Mouse (Mus musculus): ENCODE data around the gene Armc8. TPM values are rescaled to one million over a fixed set of nuclear protein-coding genes. Genes with fewer than 3 reads are reported as not detected.

The Armc8 gene
- total and polyA plus RNA-seq, 2 experiments from 2014 or later: 18.5 to 22.5 TPM

DNA sequence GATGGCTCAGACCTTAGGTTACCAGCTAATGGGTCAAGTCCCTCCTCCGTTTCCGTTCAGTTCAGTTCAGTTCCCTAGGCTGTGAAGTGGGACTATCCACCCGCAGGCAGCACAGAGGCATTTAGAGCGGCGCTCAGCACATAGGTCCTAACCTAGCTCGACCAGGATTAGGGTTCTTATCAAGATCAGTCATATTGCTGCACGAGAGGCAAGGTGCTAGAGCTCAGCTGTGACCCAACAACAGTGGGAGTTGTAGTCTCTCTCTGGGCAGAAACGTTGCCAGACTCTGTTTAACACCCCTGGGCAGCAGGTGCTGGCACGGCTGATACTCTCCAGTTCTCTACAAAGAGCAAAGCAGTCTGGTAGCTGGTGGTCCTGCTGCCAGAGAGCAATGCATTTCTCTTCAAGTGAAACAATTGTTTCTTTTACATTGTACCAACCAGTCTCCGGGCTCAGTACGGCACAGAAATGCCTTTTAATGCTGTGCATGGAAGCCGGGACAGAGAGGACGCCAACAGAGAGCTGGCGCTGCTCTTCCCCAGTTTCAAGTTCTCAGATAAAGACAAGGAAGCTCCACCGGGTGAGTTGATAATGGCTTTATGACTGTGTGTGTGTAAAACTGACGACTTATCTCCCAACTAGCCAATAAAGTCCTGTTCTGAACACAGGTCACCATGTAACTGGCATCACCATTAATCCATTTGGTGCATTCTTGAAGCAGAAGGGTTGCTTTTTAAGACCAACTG is 98.2 kb downstream of the Armc8 start:
- no peak overlapping the region for H3K4me2 ChIP-seq (ENCODE audit: low read depth, low read length)
- no peaks in the 10 kb centered on the region for H3K9me3 ChIP-seq (replicated peaks; ENCODE audit: control insufficient read depth, low read length)
- WGBS: 49% methylated on average over 16 of the region's 16 CpGs

DNA sequence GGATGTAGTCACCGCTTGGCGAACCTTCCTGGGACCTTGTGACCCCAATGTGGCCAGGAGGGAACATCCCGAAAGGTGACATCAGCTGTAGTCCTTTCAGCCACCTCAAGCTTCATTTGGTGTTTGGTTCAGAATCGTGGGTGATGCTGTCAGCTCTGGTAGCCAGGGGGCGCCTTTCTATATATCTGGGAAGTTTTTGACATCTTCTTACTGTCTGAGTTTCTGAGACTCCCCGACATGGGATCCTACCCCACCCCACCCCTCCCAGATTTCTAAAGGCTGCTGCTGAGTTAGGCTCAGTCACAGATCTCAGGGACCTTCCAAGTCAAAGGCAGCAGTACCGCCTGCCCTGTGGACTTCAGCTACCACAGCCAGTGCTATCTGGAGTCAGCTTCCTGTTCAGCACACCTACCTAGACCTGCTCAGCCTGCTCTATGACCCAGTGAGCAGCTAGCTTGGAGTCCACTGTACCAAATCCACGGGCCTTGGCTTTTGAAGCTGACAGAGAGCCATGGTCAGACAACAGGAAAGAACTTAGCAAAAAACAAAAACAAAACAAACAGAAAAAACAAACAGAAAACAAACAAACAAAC is 98.9 kb downstream of the Armc8 start:
- no peak for DNase-seq (ENCODE audit: low spot score)

More for the DNA sequence above, 98.2 kb downstream of the Armc8 start:
- no peak for DNase-seq (ENCODE audit: low spot score)
- no peak overlapping the region for H3K27ac ChIP-seq (ENCODE audit: low read depth)
- no peak; the same call in 1 of the 2 replicates for ATAC-seq (ENCODE audit: insufficient read depth, low read depth)
- H3K4me3 ChIP-seq (ENCODE audit: low read depth, low read length): no peak overlapping the region
- peaks cover 9% of the 10 kb centered on the region; the same call in 1 of the 2 replicates for H3K36me3 ChIP-seq (replicated peaks; ENCODE audit: control insufficient read depth, insufficient read depth, low read length)
- no peaks in the 10 kb centered on the region for H3K27me3 ChIP-seq (ENCODE audit: control insufficient read depth, insufficient read depth, low read length)
- no peak overlapping the region for H3K9ac ChIP-seq (replicated peaks; ENCODE audit: low read depth, low read length)
- H3K4me1 ChIP-seq (ENCODE audit: control insufficient read depth, insufficient read depth): no peaks in the 10 kb centered on the region
- TF ChIP-seq EP300 (IDR thresholded peaks at IDR 0.05; ENCODE audit: low read depth): no peak
- no peak for TF ChIP-seq CTCF (IDR thresholded peaks at IDR 0.05; ENCODE audit: low read depth)

DNA sequence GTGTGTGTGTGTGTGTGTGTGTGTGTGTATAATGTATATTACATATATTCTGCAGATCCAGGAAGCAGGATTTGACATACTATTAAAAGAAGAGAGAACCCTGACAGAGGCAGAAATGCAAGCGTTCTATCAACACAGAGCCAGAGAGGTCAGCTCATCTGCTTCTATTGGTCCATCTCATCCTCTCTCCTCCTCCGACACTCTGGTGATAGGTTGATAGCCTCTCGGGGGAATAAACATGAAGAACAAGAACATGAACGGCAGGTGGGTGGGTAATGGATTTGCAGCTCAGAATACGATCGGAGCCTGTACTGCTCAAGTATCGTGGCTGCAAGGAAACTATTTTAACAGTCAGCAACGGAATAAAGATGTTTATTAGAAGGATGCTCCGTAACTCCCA is 100.1 kb downstream of the Armc8 start:
- no peaks in the 10 kb centered on the region for H3K4me1 ChIP-seq (ENCODE audit: control insufficient read depth, insufficient read depth)
- H3K36me3 ChIP-seq (replicated peaks; ENCODE audit: control insufficient read depth, insufficient read depth, low read length): no peaks in the 10 kb centered on the region
- no peak overlapping the region for H3K27ac ChIP-seq (ENCODE audit: low read depth)
- DNase-seq (ENCODE audit: low spot score) (no peak), ATAC-seq (ENCODE audit: insufficient read depth, low read depth) (no peak)
- no peak overlapping the region for H3K9ac ChIP-seq (replicated peaks; ENCODE audit: low read depth, low read length)
- 81% methylated on average over 9 of the region's 9 CpGs for whole genome bisulfite sequencing
- TF ChIP-seq CTCF (IDR thresholded peaks at IDR 0.05; ENCODE audit: low read depth): no peak
- no peak for TF ChIP-seq EP300 (IDR thresholded peaks at IDR 0.05; ENCODE audit: low read depth)
- no peak overlapping the region for H3K4me2 ChIP-seq (ENCODE audit: low read depth, low read length)
- H3K9me3 ChIP-seq (replicated peaks; ENCODE audit: control insufficient read depth, low read length): no peaks in the 10 kb centered on the region
- no peak overlapping the region for H3K4me3 ChIP-seq (ENCODE audit: low read depth, low read length)
- H3K27me3 ChIP-seq (ENCODE audit: control insufficient read depth, insufficient read depth, low read length): no peaks in the 10 kb centered on the region

More for the DNA sequence above, 98.9 kb downstream of the Armc8 start:
- WGBS: 62% methylated on average over 8 of the region's 8 CpGs
- Histone ChIP-seq H3K4me1 (ENCODE audit: control insufficient read depth, insufficient read depth) (no peaks in the 10 kb centered on the region), H3K36me3 (replicated peaks; ENCODE audit: control insufficient read depth, insufficient read depth, low read length) (0 out of 2 replicates have a peak, but pooled peaks cover 2% of the 10 kb centered on the region), H3K4me2 (ENCODE audit: low read depth, low read length) (no peak overlapping the region), H3K9ac (replicated peaks; ENCODE audit: low read depth, low read length) (no peak overlapping the region), H3K27me3 (ENCODE audit: control insufficient read depth, insufficient read depth, low read length) (no peaks in the 10 kb centered on the region), H3K9me3 (replicated peaks; ENCODE audit: control insufficient read depth, low read length) (no peaks in the 10 kb centered on the region), H3K4me3 (ENCODE audit: low read depth, low read length) (no peak overlapping the region), H3K27ac (ENCODE audit: low read depth) (no peak overlapping the region)
- TF ChIP-seq EP300 (IDR thresholded peaks at IDR 0.05; ENCODE audit: low read depth) (no peak), CTCF (IDR thresholded peaks at IDR 0.05; ENCODE audit: low read depth) (no peak)
- no peak for ATAC-seq (ENCODE audit: insufficient read depth, low read depth)

DNA sequence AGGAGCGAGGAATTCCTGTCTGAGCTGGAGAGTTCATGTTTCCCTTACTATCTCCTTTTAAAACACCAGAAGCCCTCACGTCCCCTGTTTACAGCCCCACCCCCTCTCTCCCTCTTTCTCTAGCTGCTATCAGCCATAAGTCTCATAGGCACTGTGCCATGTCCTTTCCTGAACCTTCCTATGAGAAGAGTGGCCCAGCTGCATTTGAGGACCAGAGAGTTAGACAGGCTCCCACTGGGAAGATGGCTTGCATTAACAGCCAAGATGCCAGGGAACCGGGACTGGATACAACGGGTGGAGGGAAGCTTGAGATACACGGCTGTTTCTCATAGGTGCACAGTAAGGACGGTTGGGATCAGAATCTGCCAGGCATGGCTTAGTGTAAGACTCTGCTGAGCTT is 103.8 kb downstream of the Armc8 start:
- no peak overlapping the region for H3K4me2 ChIP-seq (ENCODE audit: low read depth, low read length)
- no peaks in the 10 kb centered on the region for H3K4me1 ChIP-seq (ENCODE audit: control insufficient read depth, insufficient read depth)
- H3K9ac ChIP-seq (replicated peaks; ENCODE audit: low read depth, low read length): no peak overlapping the region
- H3K4me3 ChIP-seq (ENCODE audit: low read depth, low read length): no peak overlapping the region
- TF ChIP-seq CTCF (IDR thresholded peaks at IDR 0.05; ENCODE audit: low read depth) (no peak), EP300 (IDR thresholded peaks at IDR 0.05; ENCODE audit: low read depth) (no peak)
- no peak overlapping the region for H3K27ac ChIP-seq (ENCODE audit: low read depth)
- no peak for ATAC-seq (ENCODE audit: insufficient read depth, low read depth)
- no peak for DNase-seq (ENCODE audit: low spot score)
- no peaks in the 10 kb centered on the region for H3K36me3 ChIP-seq (replicated peaks; ENCODE audit: control insufficient read depth, insufficient read depth, low read length)
- 62% methylated on average over 6 of the region's 6 CpGs for WGBS
- H3K27me3 ChIP-seq (ENCODE audit: control insufficient read depth, insufficient read depth, low read length): no peaks in the 10 kb centered on the region
- H3K9me3 ChIP-seq (replicated peaks; ENCODE audit: control insufficient read depth, low read length): no peaks in the 10 kb centered on the region

DNA sequence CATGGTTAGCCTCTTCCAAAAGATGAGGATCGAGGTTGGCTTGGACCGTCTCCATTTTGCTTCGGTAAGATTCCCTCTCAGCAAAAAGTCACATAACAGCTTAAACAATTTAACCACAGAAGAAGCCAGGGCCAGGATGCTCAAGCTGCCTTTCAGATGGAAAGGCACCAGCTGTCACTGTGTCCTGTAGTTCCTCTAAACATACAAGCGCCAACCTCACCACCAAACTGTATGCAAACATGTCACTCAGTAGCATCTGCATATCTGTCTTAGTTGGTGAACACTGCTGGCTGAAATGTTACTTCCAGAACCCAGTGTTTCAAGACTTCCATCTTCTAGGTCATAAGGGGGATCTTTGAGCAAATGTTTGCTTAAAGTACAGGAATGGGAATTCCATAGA is 109.0 kb downstream of the Armc8 start:
- Histone ChIP-seq H3K4me1 (ENCODE audit: control insufficient read depth, insufficient read depth) (no peaks in the 10 kb centered on the region), H3K27me3 (ENCODE audit: control insufficient read depth, insufficient read depth, low read length) (no peaks in the 10 kb centered on the region), H3K9me3 (replicated peaks; ENCODE audit: control insufficient read depth, low read length) (no peaks in the 10 kb centered on the region), H3K9ac (replicated peaks; ENCODE audit: low read depth, low read length) (no peak overlapping the region), H3K4me2 (ENCODE audit: low read depth, low read length) (no peak overlapping the region), H3K36me3 (replicated peaks; ENCODE audit: control insufficient read depth, insufficient read depth, low read length) (no peaks in the 10 kb centered on the region), H3K27ac (ENCODE audit: low read depth) (no peak overlapping the region), H3K4me3 (ENCODE audit: low read depth, low read length) (no peak overlapping the region)
- ATAC-seq (ENCODE audit: insufficient read depth, low read depth): no peak
- TF ChIP-seq CTCF (IDR thresholded peaks at IDR 0.05; ENCODE audit: low read depth) (no peak), EP300 (IDR thresholded peaks at IDR 0.05; ENCODE audit: low read depth) (no peak)
- no peak for DNase-seq (ENCODE audit: low spot score)
- 78% methylated on average over 4 of the region's 4 CpGs for WGBS

Measured in heart, postnatal 0 days (tissue).